10 mouse cellular contexts compared by ENCODE assay signal in the genomic region with DNA sequence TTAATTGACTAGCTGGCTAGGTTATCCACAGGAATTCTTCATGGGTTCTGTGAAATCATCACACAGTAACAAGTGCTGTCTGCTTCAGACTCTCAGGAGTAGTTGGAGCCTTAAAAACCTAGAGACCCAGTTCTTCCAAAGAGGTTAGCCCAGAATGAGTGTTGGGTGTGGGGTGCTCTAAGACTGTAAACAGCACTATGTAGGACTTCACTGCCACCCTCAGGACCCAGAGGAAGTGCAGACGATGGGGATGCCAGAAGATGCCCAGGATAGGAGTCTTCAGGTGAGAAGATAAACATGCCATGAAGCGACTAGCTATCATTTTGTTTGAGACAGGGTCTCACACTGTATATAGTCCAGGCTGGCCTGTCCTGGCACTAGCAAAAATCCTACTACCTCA. TPM values are rescaled to one million over a fixed set of nuclear protein-coding genes. Genes with fewer than 3 reads are reported as not detected.
DNase-seq lines count a peak whose midpoint lies in the region; ATAC-seq and TF ChIP-seq lines count a peak whose summit lies in the region.
"Had no signal": no experiment of that assay in that cellular context is flagged by ENCODE, and none has a peak within 500 bp of the region (broad histone marks: within the 10 kb centered on the region; RNA-seq: fewer than 3 reads in every experiment).

No protein-coding gene starts in this region.

- ATAC-seq in cerebellum, adult (ENCODE audit: insufficient number of reproducible peaks, low FRiP score, low TSS enrichment), result no peak
- no peak for ATAC-seq in lung, embryonic 14.5 days (ENCODE audit: insufficient read depth)
- ATAC-seq in megakaryocyte, adult 5-6 weeks (ENCODE audit: poor library complexity, severe bottlenecking), result no peak

- H3K36me3 ChIP-seq in lung, embryonic 14.5 days (ENCODE audit: insufficient read depth), result no peaks in the 10 kb centered on the region

- no peak overlapping the region for H3K4me2 ChIP-seq in lung, embryonic 14.5 days

- peaks cover 39% of the 10 kb centered on the region for H3K27me3 ChIP-seq in lung, embryonic 14.5 days (ENCODE audit: insufficient read depth, low read length)

- 35% methylated on average over 2 of the region's 2 CpGs for WGBS in lung, embryonic 14.5 days

- no peak overlapping the region for H3K9ac ChIP-seq in lung, embryonic 14.5 days

- H3K4me1 ChIP-seq in lung, embryonic 14.5 days (ENCODE audit: insufficient read depth), result no peaks in the 10 kb centered on the region

- H3K4me3 ChIP-seq in lung, embryonic 14.5 days (ENCODE audit: low read depth, low read length), result no peak overlapping the region

- peak; percentile 10 to 22 for DNase-seq in cerebellum, adult 18-20 months
- no peak for DNase-seq in lung, embryonic 14.5 days
- DNase-seq in lung, postnatal 36 days, result no peak
- peak; percentile 33 to 37 for DNase-seq in layer of hippocampus, postnatal 14 days (ENCODE audit: low spot score in 2 of 2)
- DNase-seq in right cerebral cortex, postnatal 25 days, result peak; percentile 56
- DNase-seq in ovary, adult 18-20 months (ENCODE audit: low spot score), result no peak
- DNase-seq: heart, adult 18-20 months had no signal

- H3K9me3 ChIP-seq in lung, embryonic 14.5 days (ENCODE audit: low read depth, low read length), result no peaks in the 10 kb centered on the region

- TF ChIP-seq CTCF in lung, embryonic 14.5 days (IDR thresholded peaks at IDR 0.05; ENCODE audit: low read depth), result peak; percentile 28; the same call in 1 of the 2 replicates

- H3K27ac ChIP-seq in lung, embryonic 14.5 days (ENCODE audit: low read depth), result no peak overlapping the region

RNA-seq across cellular contexts. Expression of a gene that starts 0.7 kb away (rescaled TPM):
- 0.11 and 0.31 TPM in 2 replicates for polyA plus RNA-seq in lung, embryonic 14.5 days (2014; fragmentation: Nextera tagmentation; extraction: Ambion mirVana)
- total RNA-seq in layer of hippocampus, postnatal 14 days (2021), result 10 to 100 TPM; 24.3 to 30.8 TPM
- not detected in 2 replicates for total RNA-seq in megakaryocyte, adult 5-6 weeks (2015)
- total RNA-seq in megakaryocyte, adult 5-6 weeks (2017), result not detected in 2 replicates
- total RNA-seq: heart, adult 18-20 months had no signal
- polyA plus RNA-seq: small intestine, adult 2 months had no signal

Comparison
In these comparisons a context has a peak if more than half of its experiments do, and no peak if none do; other contexts are left out.
1. DNase-seq: peak in cerebellum, adult 18-20 months (2 of 2), layer of hippocampus, postnatal 14 days (2 of 2) and right cerebral cortex, postnatal 25 days (single experiment); none in lung, embryonic 14.5 days (single experiment), lung, postnatal 36 days (single experiment) and ovary, adult 18-20 months (single experiment).
2. RNA of a gene that starts 0.7 kb away (total RNA-seq): 24.3 to 30.8 TPM in layer of hippocampus, postnatal 14 days; not detected in megakaryocyte, adult 5-6 weeks; every median in the first group is over 10 times any median in the second.